Mouse (Mus musculus) yolk sac, embryonic 10.5 days (tissue): ENCODE results near the gene Adamtsl1.
A peak's percentile ranks its signal among the peaks of the same experiment; 100 is the strongest.

Source experiments
- DNase-seq: peaks from one replicate; pipeline ENCODE4 v3.0.0-alpha.2; 2017; ENCODE audit warnings: low spot score

Adamtsl1 gene

GRCm38 (mm10) chr4:86314442-86314841 lies 800.5 kb downstream of the Adamtsl1 start:
- no peak for DNase-seq

- no peak for DNase-seq
Measured at GRCm38 (mm10) chr4:86315122-86315521, 801.1 kb downstream of the Adamtsl1 start.

GRCm38 (mm10) chr4:86317916-86318542 lies 804.1 kb downstream of the Adamtsl1 start:
- DNase-seq: no peak

GRCm38 (mm10) chr4:86325411-86325810 lies 811.4 kb downstream of the Adamtsl1 start:
- DNase-seq: no peak

- DNase-seq: no peak
Measured at GRCm38 (mm10) chr4:86326003-86326402, 812.0 kb downstream of the Adamtsl1 start.

GRCm38 (mm10) chr4:86326638-86327037 lies 812.7 kb downstream of the Adamtsl1 start:
- DNase-seq: no peak

- DNase-seq: no peak
Measured at GRCm38 (mm10) chr4:86329481-86329880, 815.5 kb downstream of the Adamtsl1 start.

- DNase-seq: peak; percentile 51
Measured at GRCm38 (mm10) chr4:86335861-86336415, 822.0 kb downstream of the Adamtsl1 start.

GRCm38 (mm10) chr4:86337216-86337765 lies 823.3 kb downstream of the Adamtsl1 start:
- no peak for DNase-seq

- no peak for DNase-seq
Measured at GRCm38 (mm10) chr4:86349341-86349740, 835.4 kb downstream of the Adamtsl1 start.

- no peak for DNase-seq
Measured at GRCm38 (mm10) chr4:86352121-86352520, 838.1 kb downstream of the Adamtsl1 start.

GRCm38 (mm10) chr4:86353550-86353949 lies 839.6 kb downstream of the Adamtsl1 start:
- DNase-seq: no peak

GRCm38 (mm10) chr4:86359398-86359797 lies 845.4 kb downstream of the Adamtsl1 start:
- no peak for DNase-seq

- no peak for DNase-seq
Measured at GRCm38 (mm10) chr4:86369055-86369454, 855.1 kb downstream of the Adamtsl1 start.

- DNase-seq: no peak
Measured at GRCm38 (mm10) chr4:86373166-86373565, 859.2 kb downstream of the Adamtsl1 start.

GRCm38 (mm10) chr4:86383124-86383523 lies 869.2 kb downstream of the Adamtsl1 start:
- no peak for DNase-seq

- no peak for DNase-seq
Measured at GRCm38 (mm10) chr4:86385121-86385520, 871.1 kb downstream of the Adamtsl1 start.

GRCm38 (mm10) chr4:86388430-86388829 lies 874.5 kb downstream of the Adamtsl1 start:
- DNase-seq: no peak

- no peak for DNase-seq
Measured at GRCm38 (mm10) chr4:86391176-86391575, 877.2 kb downstream of the Adamtsl1 start.

- DNase-seq: no peak
Measured at GRCm38 (mm10) chr4:86395636-86396035, 881.7 kb downstream of the Adamtsl1 start.

- no peak for DNase-seq
Measured at GRCm38 (mm10) chr4:86396672-86397288, 882.8 kb downstream of the Adamtsl1 start.

- DNase-seq: no peak
Measured at GRCm38 (mm10) chr4:86397470-86397869, 883.5 kb downstream of the Adamtsl1 start.

GRCm38 (mm10) chr4:86401116-86401515 lies 887.1 kb downstream of the Adamtsl1 start:
- DNase-seq: no peak
